Mouse (Mus musculus) bone marrow macrophage, adult 2 months (primary cell): ENCODE measurements around the gene Trip11. TPM values are rescaled to one million over a fixed set of nuclear protein-coding genes. Genes with fewer than 3 reads are reported as not detected.

ENCODE experiments used
- H3K27ac ChIP-seq: 2 replicates; pipeline ENCODE4 v1.5.1; 2012; ENCODE audit warnings: low read depth, low read length; ENCODE audit not compliant: insufficient read depth
- H3K4me1 ChIP-seq: 2 replicates; pipeline ENCODE4 v1.6.1; 2012; ENCODE audit warnings: low read length; ENCODE audit not compliant: control insufficient read depth, insufficient read depth
- H3K4me3 ChIP-seq: 2 replicates; pipeline ENCODE4 v1.5.1; 2012; ENCODE audit warnings: mild to moderate bottlenecking, low read length, moderate library complexity; ENCODE audit not compliant: insufficient read depth
- CTCF ChIP-seq: IDR thresholded peaks from 2 replicates; pipeline ENCODE4 v1.5.1; 2012; ENCODE audit warnings: low read depth, mild to moderate bottlenecking, low read length, moderate library complexity
- POLR2A ChIP-seq: IDR thresholded peaks from 2 replicates; pipeline ENCODE4 v1.6.1; 2012; ENCODE audit warnings: mild to moderate bottlenecking, low read depth, low read length, borderline replicate concordance
- polyA plus RNA-seq: library from polyadenylated mRNA; stranded (reverse); fragments of >200 nt; gene quantifications from 2 replicates; pipeline ENCODE4 v1.2.4, GENCODE M21; 2012; ENCODE audit not compliant: missing spikeins, insufficient read depth, insufficient read length

The Trip11 gene
- polyA plus RNA-seq, 1 experiment, result 23.5 TPM

DNA sequence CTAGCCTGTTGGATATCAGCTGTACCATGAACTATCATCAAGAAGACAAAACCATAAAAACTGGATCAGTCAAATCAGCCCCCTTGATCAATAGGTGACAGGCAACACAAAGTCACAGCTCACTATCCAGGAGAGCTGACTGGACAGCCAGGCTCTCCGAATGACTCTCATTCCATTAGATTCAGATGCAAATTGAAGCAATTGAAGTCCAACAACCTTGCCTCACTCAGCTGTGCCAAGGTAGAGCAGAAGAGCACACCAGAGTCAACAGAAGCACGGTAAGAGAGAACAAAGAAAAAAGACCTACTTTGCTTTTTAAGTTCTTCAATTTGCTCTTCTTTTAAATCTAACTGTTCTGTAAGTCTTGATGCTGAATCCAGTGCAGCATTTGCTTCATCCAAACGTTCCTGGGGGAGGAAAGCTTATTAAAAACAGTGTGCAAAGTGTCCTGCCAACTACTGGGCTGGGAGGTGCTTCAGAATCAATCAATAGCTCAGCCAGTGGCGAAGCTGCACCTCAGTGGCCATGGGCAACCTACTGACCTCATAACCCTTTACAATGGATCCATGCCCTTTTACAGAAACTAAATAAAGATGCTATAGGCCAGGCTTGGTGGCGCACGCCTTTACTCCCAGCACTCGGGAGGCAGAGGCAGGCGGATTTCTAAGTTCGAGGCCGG, 50.6 kb downstream of the Trip11 start:
- no peak overlapping the region for H3K4me3 ChIP-seq
- TF ChIP-seq CTCF, result no peak
- no peak for TF ChIP-seq POLR2A
- H3K4me1 ChIP-seq, result no peaks in the 10 kb centered on the region
- H3K27ac ChIP-seq, result no peak overlapping the region

DNA sequence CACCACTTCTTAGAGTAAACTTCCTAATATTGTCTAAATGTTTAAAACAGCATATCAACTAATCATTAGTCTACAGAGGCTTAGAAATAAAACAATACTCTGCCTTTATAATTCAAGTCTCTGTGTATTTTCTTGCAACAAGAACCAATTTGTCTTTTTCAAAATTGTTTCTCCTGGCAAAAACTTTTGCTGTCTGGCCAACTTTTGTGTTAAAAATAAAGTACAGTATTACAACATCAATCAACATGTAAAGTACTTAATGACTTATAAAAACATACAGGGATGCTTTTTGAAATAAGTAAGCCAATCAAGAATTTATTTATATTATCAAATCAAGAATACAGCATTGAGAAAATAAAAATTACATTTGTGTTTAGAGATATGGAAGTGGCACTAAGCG, 52.8 kb downstream of the Trip11 start:
- no peak overlapping the region for H3K27ac ChIP-seq
- H3K4me3 ChIP-seq, result no peak overlapping the region
- TF ChIP-seq POLR2A (no peak), CTCF (no peak)
- no peaks in the 10 kb centered on the region for H3K4me1 ChIP-seq

DNA sequence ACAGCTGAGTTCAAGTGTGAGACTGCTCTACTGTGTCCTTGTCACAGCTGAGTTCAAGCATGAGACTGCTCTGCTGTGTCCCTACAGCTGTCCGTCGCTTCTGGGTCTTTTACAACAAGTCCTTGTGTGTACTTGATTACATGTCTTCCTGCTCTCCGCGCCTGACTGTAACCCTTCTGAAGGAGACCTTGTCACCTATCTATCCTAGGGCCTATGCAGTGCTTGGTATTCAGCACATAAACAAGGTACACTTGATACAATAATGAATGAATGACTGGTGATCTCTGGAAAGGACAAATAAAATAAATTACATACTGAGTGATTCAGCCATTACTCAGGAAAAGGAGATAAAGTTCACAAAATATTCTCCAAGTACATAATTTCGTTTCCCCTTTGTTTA, 55.1 kb downstream of the Trip11 start:
- no peak overlapping the region for H3K4me3 ChIP-seq
- H3K4me1 ChIP-seq, result no peaks in the 10 kb centered on the region
- no peak overlapping the region for H3K27ac ChIP-seq
- TF ChIP-seq CTCF, result no peak
- no peak for TF ChIP-seq POLR2A

DNA sequence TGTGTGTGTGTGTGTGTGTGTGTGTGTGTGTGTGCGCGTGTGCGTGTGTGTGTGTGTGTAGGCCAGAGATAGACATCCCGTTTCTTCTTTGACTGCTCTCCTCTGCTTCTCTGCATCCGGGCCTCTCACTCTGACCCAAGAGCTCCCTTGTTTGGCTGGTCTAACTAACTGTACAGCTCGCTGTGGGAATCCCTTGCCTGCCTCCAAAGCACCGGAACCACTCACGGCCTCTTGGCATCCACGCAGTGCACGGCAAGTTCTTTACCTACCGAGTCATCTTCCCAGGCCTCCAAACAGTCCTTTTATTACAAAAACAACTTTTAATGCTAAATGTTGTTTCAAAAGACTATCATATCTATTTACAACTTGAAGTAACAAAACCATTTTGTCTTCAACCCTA, 58.7 kb downstream of the Trip11 start:
- TF ChIP-seq POLR2A, result no peak
- TF ChIP-seq CTCF, result no peak
- Histone ChIP-seq H3K27ac (no peak overlapping the region), H3K4me1 (no peaks in the 10 kb centered on the region), H3K4me3 (no peak overlapping the region)

DNA sequence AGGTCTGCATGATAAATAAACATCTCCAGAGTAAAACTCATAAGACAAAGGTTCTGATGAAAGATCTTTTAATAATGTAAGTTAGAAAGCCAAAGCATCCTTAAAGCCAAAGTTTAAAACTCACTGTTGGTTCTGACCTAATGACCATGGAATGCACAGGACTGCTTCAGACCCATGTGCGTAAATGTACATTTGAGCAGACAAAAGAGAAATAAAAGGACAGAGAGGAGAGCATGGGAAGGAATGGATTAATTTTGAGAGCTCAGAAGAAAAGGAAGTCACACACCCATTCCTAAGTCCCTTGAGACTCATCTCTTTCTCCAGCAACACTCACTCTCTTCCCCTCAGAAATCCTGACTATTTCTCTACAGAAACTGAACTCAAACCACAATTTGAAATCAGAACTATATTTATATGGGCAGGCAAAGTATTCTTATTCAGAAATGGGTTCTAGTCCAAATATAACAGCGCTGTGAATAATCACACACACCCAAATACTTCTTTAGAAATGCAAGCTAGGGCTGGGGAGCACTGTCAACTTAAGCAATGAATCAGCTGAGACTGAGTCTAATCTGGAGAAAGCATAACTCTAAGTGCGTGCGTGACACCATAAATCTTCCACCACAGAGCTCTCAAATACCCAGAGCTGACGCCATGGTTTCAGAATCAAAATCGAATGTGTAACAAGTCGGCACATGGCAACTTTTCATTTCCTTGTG, 61.1 kb downstream of the Trip11 start:
- Histone ChIP-seq H3K4me3 (no peak overlapping the region), H3K4me1 (no peaks in the 10 kb centered on the region), H3K27ac (no peak overlapping the region)
- no peak for TF ChIP-seq POLR2A
- TF ChIP-seq CTCF, result no peak

DNA sequence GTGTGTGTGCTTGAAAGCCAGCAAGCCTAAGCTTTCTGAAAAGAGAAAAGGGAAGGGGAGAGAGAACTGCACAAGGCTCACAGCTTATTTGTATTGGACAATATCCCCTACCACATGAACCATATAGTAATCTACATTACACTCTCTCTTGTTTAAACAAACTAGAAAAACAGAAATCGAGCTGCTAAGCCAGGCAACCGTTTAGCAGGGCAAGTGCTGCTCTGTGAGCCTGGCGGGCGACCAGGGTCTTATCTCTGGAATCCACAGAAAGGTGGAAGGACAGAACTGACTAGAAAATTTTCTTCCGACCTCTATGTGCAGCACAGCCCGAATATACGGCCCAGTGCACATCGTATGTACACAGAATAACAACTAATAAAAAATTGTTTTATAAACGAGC, 61.8 kb downstream of the Trip11 start:
- TF ChIP-seq POLR2A, result no peak
- TF ChIP-seq CTCF, result no peak
- Histone ChIP-seq H3K27ac (no peak overlapping the region), H3K4me1 (no peaks in the 10 kb centered on the region), H3K4me3 (no peak overlapping the region)

DNA sequence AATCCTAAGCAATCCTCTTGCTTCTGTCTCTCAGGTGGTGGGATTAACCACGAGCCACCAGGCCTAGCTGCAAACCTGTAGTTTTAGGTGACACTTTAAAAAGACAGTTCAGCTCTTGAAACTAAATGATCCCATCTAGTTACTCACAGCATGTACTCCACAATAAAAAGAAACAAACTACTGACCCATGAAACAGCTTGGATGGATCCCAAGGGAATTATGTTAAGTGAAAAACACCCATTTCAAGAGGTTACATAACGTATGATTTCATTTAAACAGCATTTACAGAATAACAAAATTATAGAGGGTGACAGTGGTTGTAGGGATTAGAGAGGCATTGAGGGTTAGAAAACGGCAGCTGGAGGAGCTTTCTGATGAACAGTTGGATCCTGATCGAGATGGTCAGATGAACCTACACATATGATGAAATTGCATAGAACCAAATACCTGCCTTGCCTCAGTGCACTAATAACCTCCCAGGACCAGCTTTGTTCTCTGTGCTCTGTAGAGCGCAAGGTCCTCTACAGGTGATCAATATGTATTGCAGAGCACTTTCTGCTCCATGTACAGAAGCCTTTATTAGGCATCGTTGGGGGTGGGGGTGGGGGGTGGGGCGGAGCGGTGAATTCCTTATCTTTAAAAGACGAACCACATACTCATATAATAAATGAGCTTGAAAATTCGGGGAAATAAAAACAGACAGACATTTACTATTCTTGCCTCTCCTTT, 76.4 kb downstream of the Trip11 start:
- Histone ChIP-seq H3K4me3 (no peak overlapping the region), H3K27ac (no peak overlapping the region), H3K4me1 (no peaks in the 10 kb centered on the region)
- no peak for TF ChIP-seq POLR2A

DNA sequence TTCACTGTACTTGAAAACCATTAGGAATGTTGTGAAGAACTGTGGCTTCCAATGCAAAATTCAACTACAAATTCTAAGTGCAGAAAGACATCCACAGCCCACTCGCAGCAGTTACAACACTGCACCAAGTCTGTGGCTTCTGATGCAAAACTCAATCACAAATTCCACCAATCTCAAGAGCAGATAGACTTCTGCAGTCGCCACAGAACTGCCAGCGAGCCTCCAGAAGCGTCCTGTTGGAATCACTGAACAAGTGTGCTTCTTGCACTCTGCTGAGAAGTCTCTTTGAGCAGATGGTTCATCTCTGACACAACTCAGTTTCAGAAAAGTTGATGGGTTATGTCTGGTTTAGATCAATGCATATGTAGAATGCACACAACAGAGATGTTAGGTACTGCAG, 78.4 kb downstream of the Trip11 start:
- Histone ChIP-seq H3K4me1 (no peaks in the 10 kb centered on the region), H3K27ac (no peak overlapping the region), H3K4me3 (no peak overlapping the region)
- TF ChIP-seq CTCF, result no peak
- no peak for TF ChIP-seq POLR2A

DNA sequence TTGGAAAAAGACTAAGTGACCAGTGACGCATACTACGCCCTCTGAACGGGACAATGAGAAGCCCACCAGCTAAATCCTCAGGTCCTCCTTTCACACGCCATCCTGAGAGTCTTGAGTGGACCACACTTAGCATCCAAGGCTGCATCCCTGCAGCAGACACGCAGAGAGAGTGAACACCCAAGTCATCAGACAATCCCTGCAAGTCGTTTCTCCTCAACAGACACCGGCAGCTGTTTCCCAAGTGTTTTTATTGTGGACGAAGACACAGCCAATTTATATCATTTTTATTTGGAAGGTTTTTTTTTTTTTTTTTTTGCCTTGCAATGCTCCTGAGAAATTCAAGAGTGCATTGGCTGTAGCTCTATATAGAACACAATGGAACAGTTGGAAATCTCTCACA, 79.3 kb downstream of the Trip11 start:
- TF ChIP-seq CTCF (no peak), POLR2A (no peak)
- Histone ChIP-seq H3K4me1 (no peaks in the 10 kb centered on the region), H3K4me3 (no peak overlapping the region), H3K27ac (no peak overlapping the region)

DNA sequence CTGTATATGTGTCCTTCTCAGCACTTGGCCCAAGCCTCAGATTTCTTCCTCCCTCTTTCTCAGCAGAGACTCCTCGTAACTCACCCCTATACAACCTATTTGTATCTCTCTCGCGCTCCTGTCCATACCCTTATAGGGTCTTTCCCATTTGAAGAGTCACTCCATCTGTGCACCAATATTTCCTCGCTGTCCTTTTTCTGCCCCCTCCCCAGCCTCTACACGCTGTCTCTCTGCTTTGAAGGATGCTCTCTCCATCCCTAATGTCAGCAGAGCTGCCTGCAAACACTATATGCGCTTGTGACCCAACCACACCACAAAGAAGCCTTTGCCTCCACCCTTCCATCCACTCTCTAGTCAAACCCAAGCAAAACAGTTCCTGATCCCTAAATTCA, 80.0 kb downstream of the Trip11 start:
- H3K27ac ChIP-seq, result no peak overlapping the region
- no peak overlapping the region for H3K4me3 ChIP-seq
- TF ChIP-seq POLR2A (no peak), CTCF (no peak)
- no peaks in the 10 kb centered on the region for H3K4me1 ChIP-seq
